Mouse (Mus musculus): Measurements from ENCODE around the gene Uqcr10. TPM values are rescaled to one million over a fixed set of nuclear protein-coding genes. Genes with fewer than 3 reads are reported as not detected.

Gene Uqcr10
- polyA plus RNA-seq, 1 experiment, result 2,120 TPM

- WGBS, result 43% methylated on average over 7 of the region's 7 CpGs
- Histone ChIP-seq H3K4me3 (ENCODE audit: insufficient read depth, low read depth, low read length) (no peak overlapping the region), H3K36me3 (ENCODE audit: control insufficient read depth, insufficient read depth, low read length) (peaks cover 3% of the 10 kb centered on the region), H3K27me3 (replicated peaks; ENCODE audit: control insufficient read depth, insufficient read depth, low read length) (no peaks in the 10 kb centered on the region), H3K27ac (ENCODE audit: insufficient read depth, low read depth, low read length) (no peak overlapping the region), H3K4me1 (ENCODE audit: control insufficient read depth, insufficient read depth, low read length) (no peaks in the 10 kb centered on the region)
- TF ChIP-seq POLR2A (IDR thresholded peaks at IDR 0.05; ENCODE audit: low read depth, low read length) (no peak), CTCF (conservative IDR thresholded peaks at IDR 0.05; ENCODE audit: insufficient read depth, insufficient read length, low read depth, low read length) (peak; percentile 31; the same call in 1 of the 2 replicates)
- peak; percentile 50 for DNase-seq
Observed at GRCm38 (mm10) chr11:4697043-4697983, 6.8 kb downstream of the Uqcr10 start.

DNA sequence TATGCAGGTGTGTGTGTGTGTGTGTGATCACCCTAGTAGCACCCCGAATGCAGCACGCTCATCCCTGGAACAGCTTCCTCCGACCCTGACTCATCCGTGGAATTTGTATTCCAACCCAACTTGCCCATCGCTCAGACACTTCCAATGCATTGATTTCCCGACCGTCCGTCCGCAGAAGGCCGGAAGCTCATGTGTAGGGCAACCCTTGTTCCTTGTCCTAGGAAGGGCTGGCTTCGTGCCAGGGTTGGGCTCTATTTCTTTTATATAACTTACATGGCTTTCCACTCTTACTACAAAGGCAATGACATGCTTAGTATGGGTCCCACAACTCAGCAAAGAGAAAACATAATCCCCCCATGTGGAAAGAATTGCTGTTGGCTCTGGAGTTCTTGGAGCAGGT, 12.0 kb downstream of the Uqcr10 start:
- DNase-seq, result no peak
- TF ChIP-seq POLR2A (IDR thresholded peaks at IDR 0.05; ENCODE audit: low read depth, low read length) (no peak), CTCF (conservative IDR thresholded peaks at IDR 0.05; ENCODE audit: insufficient read depth, insufficient read length, low read depth, low read length) (no peak)
- no peaks in the 10 kb centered on the region for H3K36me3 ChIP-seq (ENCODE audit: control insufficient read depth, insufficient read depth, low read length)
- WGBS, result 84% methylated on average over 11 of the region's 11 CpGs
- no peak overlapping the region for H3K27ac ChIP-seq (ENCODE audit: insufficient read depth, low read depth, low read length)
- H3K4me1 ChIP-seq (ENCODE audit: control insufficient read depth, insufficient read depth, low read length), result no peaks in the 10 kb centered on the region
- H3K27me3 ChIP-seq (replicated peaks; ENCODE audit: control insufficient read depth, insufficient read depth, low read length), result no peaks in the 10 kb centered on the region
- H3K4me3 ChIP-seq (ENCODE audit: insufficient read depth, low read depth, low read length), result no peak overlapping the region

GRCm38 (mm10) chr11:4691213-4691612, 12.9 kb downstream of the Uqcr10 start:
- no peaks in the 10 kb centered on the region for H3K36me3 ChIP-seq (ENCODE audit: control insufficient read depth, insufficient read depth, low read length)
- TF ChIP-seq POLR2A (IDR thresholded peaks at IDR 0.05; ENCODE audit: low read depth, low read length), result no peak
- H3K27me3 ChIP-seq (replicated peaks; ENCODE audit: control insufficient read depth, insufficient read depth, low read length), result no peaks in the 10 kb centered on the region
- H3K4me1 ChIP-seq (ENCODE audit: control insufficient read depth, insufficient read depth, low read length), result peaks cover 4% of the 10 kb centered on the region; the same call in 1 of the 2 replicates
- no peak for DNase-seq
- WGBS, result 67% methylated on average over 10 of the region's 10 CpGs
- no peak overlapping the region for H3K27ac ChIP-seq (ENCODE audit: insufficient read depth, low read depth, low read length)
- no peak overlapping the region for H3K4me3 ChIP-seq (ENCODE audit: insufficient read depth, low read depth, low read length)

GRCm38 (mm10) chr11:4690353-4690752, 13.8 kb downstream of the Uqcr10 start:
- no peak for TF ChIP-seq POLR2A (IDR thresholded peaks at IDR 0.05; ENCODE audit: low read depth, low read length)
- TF ChIP-seq CTCF (conservative IDR thresholded peaks at IDR 0.05; ENCODE audit: insufficient read depth, insufficient read length, low read depth, low read length), result no peak
- Histone ChIP-seq H3K27ac (ENCODE audit: insufficient read depth, low read depth, low read length) (no peak overlapping the region), H3K27me3 (replicated peaks; ENCODE audit: control insufficient read depth, insufficient read depth, low read length) (no peaks in the 10 kb centered on the region), H3K4me1 (ENCODE audit: control insufficient read depth, insufficient read depth, low read length) (peaks cover 4% of the 10 kb centered on the region; the same call in 1 of the 2 replicates), H3K4me3 (ENCODE audit: insufficient read depth, low read depth, low read length) (no peak overlapping the region), H3K36me3 (ENCODE audit: control insufficient read depth, insufficient read depth, low read length) (no peaks in the 10 kb centered on the region)
- 75% methylated on average over 7 of the region's 7 CpGs for WGBS
- DNase-seq, result no peak

DNA sequence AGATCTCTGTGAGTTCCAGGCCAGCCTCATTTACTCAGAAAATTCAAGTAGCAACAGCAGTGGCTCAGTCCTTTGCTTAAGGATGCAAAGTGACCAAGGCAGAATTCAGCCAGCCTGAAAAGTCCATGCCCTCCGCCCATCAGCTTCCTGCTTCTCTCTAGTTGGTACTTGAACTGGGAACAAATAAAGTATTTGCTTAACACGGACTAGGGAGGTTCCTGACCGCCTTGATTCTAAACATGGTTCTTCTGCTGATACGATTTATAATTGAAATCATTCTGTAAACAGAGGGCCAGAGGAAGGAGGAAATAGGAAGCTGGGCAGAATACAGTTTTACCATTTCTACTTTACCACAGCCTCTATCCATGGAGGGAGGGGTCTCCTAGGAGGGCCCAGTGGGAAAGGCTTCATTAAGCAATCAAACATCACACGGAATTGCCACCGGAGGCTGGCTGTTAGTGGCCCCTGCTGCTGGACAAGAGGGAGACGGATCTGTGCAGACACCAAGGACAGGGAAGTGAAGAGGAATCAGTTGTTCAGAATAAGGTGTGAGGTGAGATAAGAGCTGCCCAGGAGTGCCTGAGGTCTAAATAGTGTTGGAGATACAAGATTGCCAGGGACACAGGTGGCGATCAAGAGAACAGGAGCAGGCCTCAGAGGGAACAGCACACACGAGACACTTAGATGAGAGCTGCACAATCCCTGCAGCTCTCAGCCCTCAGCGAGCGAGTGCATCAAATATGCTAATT, 15.3 kb downstream of the Uqcr10 start:
- no peak overlapping the region for H3K27ac ChIP-seq (ENCODE audit: insufficient read depth, low read depth, low read length)
- no peak for DNase-seq

DNA sequence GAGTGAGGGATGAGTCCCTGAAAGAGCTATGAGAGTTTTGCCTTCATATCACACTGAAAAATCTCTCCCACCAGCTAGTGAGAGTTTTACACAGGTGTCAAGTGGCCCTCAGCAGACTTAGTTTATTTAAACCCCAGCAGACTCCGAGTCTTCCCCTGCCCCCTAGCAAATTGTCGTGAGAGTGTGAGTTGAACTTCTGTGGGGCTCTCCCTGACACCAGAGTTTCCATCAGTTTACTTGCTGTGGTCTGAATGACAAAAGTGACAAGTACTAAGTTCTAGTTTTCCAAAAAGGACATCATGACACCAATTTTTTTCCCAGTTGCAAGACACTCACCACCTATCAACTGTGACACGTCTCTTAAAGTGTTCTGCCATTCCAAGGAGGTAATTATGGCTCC, 16.3 kb downstream of the Uqcr10 start:
- H3K36me3 ChIP-seq (ENCODE audit: control insufficient read depth, insufficient read depth, low read length), result no peaks in the 10 kb centered on the region
- TF ChIP-seq CTCF (conservative IDR thresholded peaks at IDR 0.05; ENCODE audit: insufficient read depth, insufficient read length, low read depth, low read length) (no peak), POLR2A (IDR thresholded peaks at IDR 0.05; ENCODE audit: low read depth, low read length) (no peak)
- no peak for DNase-seq
- H3K27me3 ChIP-seq (replicated peaks; ENCODE audit: control insufficient read depth, insufficient read depth, low read length), result no peaks in the 10 kb centered on the region
- WGBS, result 65% methylated on average over 3 of the region's 3 CpGs
- no peak overlapping the region for H3K27ac ChIP-seq (ENCODE audit: insufficient read depth, low read depth, low read length)
- H3K4me3 ChIP-seq (ENCODE audit: insufficient read depth, low read depth, low read length), result no peak overlapping the region
- H3K4me1 ChIP-seq (ENCODE audit: control insufficient read depth, insufficient read depth, low read length), result peaks cover 4% of the 10 kb centered on the region; the same call in 1 of the 2 replicates

More for the DNA sequence above, 15.3 kb downstream of the Uqcr10 start:
- TF ChIP-seq CTCF (conservative IDR thresholded peaks at IDR 0.05; ENCODE audit: insufficient read depth, insufficient read length, low read depth, low read length) (no peak), POLR2A (IDR thresholded peaks at IDR 0.05; ENCODE audit: low read depth, low read length) (no peak)
- H3K4me3 ChIP-seq (ENCODE audit: insufficient read depth, low read depth, low read length), result no peak overlapping the region
- 67% methylated on average over 11 of the region's 11 CpGs for WGBS
- H3K4me1 ChIP-seq (ENCODE audit: control insufficient read depth, insufficient read depth, low read length), result peaks cover 4% of the 10 kb centered on the region; the same call in 1 of the 2 replicates
- no peaks in the 10 kb centered on the region for H3K36me3 ChIP-seq (ENCODE audit: control insufficient read depth, insufficient read depth, low read length)
- H3K27me3 ChIP-seq (replicated peaks; ENCODE audit: control insufficient read depth, insufficient read depth, low read length), result no peaks in the 10 kb centered on the region

- H3K27ac ChIP-seq (ENCODE audit: insufficient read depth, low read depth, low read length), result no peak overlapping the region
- TF ChIP-seq POLR2A (IDR thresholded peaks at IDR 0.05; ENCODE audit: low read depth, low read length) (no peak), CTCF (conservative IDR thresholded peaks at IDR 0.05; ENCODE audit: insufficient read depth, insufficient read length, low read depth, low read length) (no peak)
- 55% methylated on average over 3 of the region's 3 CpGs for WGBS
Observed at GRCm38 (mm10) chr11:4687027-4687426, 17.1 kb downstream of the Uqcr10 start.

More at GRCm38 (mm10) chr11:4687027-4687426, 17.1 kb downstream of the Uqcr10 start:
- Histone ChIP-seq H3K36me3 (ENCODE audit: control insufficient read depth, insufficient read depth, low read length) (no peaks in the 10 kb centered on the region), H3K27me3 (replicated peaks; ENCODE audit: control insufficient read depth, insufficient read depth, low read length) (no peaks in the 10 kb centered on the region), H3K4me3 (ENCODE audit: insufficient read depth, low read depth, low read length) (no peak overlapping the region), H3K4me1 (ENCODE audit: control insufficient read depth, insufficient read depth, low read length) (peaks cover 4% of the 10 kb centered on the region; the same call in 1 of the 2 replicates)
- peak; percentile 36 for DNase-seq

Measured in kidney, adult 2 months (tissue).